Mouse (Mus musculus) liver, embryonic 15.5 days (tissue): ENCODE measurements around the gene Wbp1l. TPM values are rescaled to one million over a fixed set of nuclear protein-coding genes. Genes with fewer than 3 reads are reported as not detected.

Source experiments
- ATAC-seq: fragments of 200-750 bp; cut with Nextera tagmentation; 2 replicates; pipeline ENCODE4 v1.8.0; 2017; ENCODE audit warnings: moderate number of reproducible peaks, mild to moderate bottlenecking, moderate library complexity; ENCODE audit not compliant: insufficient read depth
- H3K27ac ChIP-seq: fragments of 300-500 bp; sonication (generic); replicated peaks from 2 replicates; pipeline ENCODE4 v1.5.1; 2015; ENCODE audit warnings: mild to moderate bottlenecking, inconsistent platforms
- H3K27me3 ChIP-seq: fragments of 300-500 bp; sonication (generic); 2 replicates; pipeline ENCODE4 v1.6.1; 2015; ENCODE audit warnings: mild to moderate bottlenecking, inconsistent platforms
- H3K36me3 ChIP-seq: fragments of 300-500 bp; sonication (generic); replicated peaks from 2 replicates; pipeline ENCODE4 v1.6.1; 2015; ENCODE audit warnings: moderate library complexity, mild to moderate bottlenecking, inconsistent platforms
- H3K4me1 ChIP-seq: fragments of 300-500 bp; sonication (generic); replicated peaks from 2 replicates; pipeline ENCODE4 v1.6.1; 2015; ENCODE audit warnings: inconsistent platforms
- H3K4me2 ChIP-seq: fragments of 300-500 bp; sonication (generic); 2 replicates; pipeline ENCODE4 v1.6.1; 2015; ENCODE audit warnings: moderate library complexity, mild to moderate bottlenecking, inconsistent platforms
- H3K4me3 ChIP-seq: fragments of 300-500 bp; sonication (generic); replicated peaks from 2 replicates; pipeline ENCODE4 v1.5.1; 2015; ENCODE audit warnings: mild to moderate bottlenecking, inconsistent platforms
- H3K9ac ChIP-seq: fragments of 300-500 bp; sonication (generic); 2 replicates; pipeline ENCODE4 v1.6.1; 2015; ENCODE audit warnings: moderate library complexity, mild to moderate bottlenecking, inconsistent platforms
- H3K9me3 ChIP-seq: fragments of 300-500 bp; sonication (generic); replicated peaks from 2 replicates; pipeline ENCODE4 v1.6.1; 2016; ENCODE audit warnings: inconsistent platforms
- WGBS: fragments of 180-500 bp; shearing (Covaris S2); methylation state at CpG from one replicate; pipeline ENCODE4 v1.1.7; 2015; ENCODE audit warnings: mixed read lengths; ENCODE audit not compliant: insufficient replicate concordance; 5-methylcytosine and 5-hydroxymethylcytosine counted together
- polyA plus RNA-seq: library from polyadenylated mRNA; unstranded; fragments of >200 nt; fragmentation: Nextera tagmentation; extraction: Ambion mirVana; gene quantifications from 2 replicates; pipeline ENCODE4 v1.2.1, GENCODE M21; 2015

Wbp1l gene
- polyA plus RNA-seq, 1 experiment from 2014 or later, result 21.3 TPM

- H3K27ac ChIP-seq, result peak overlapping the region; percentile 77
Measured at GRCm38 (mm10) chr19:46600371-46600770, 1.5 kb downstream of the Wbp1l start.

GRCm38 (mm10) chr19:46601491-46601890, 2.6 kb downstream of the Wbp1l start:
- WGBS, result 45% methylated on average over 14 of the region's 14 CpGs
- Histone ChIP-seq H3K9me3 (no peaks in the 10 kb centered on the region), H3K4me1 (peaks cover 50% of the 10 kb centered on the region), H3K27me3 (no peaks in the 10 kb centered on the region), H3K9ac (no peak overlapping the region), H3K4me2 (peak overlapping the region; percentile 89), H3K4me3 (no peak overlapping the region), H3K36me3 (peaks cover 13% of the 10 kb centered on the region; the same call in 1 of the 2 replicates), H3K27ac (peak overlapping the region; percentile 62)
- ATAC-seq, result no peak

More at GRCm38 (mm10) chr19:46600371-46600770, 1.5 kb downstream of the Wbp1l start:
- Histone ChIP-seq H3K4me1 (peaks cover 46% of the 10 kb centered on the region), H3K4me2 (peak overlapping the region; percentile 89), H3K4me3 (peak overlapping the region; percentile 85; the same call in 1 of the 2 replicates), H3K36me3 (peaks cover 11% of the 10 kb centered on the region; the same call in 1 of the 2 replicates), H3K9me3 (no peaks in the 10 kb centered on the region), H3K9ac (no peak overlapping the region), H3K27me3 (no peaks in the 10 kb centered on the region)
- WGBS, result 50% methylated on average over 4 of the region's 4 CpGs
- ATAC-seq, result no peak

GRCm38 (mm10) chr19:46602406-46602805, 3.5 kb downstream of the Wbp1l start:
- Histone ChIP-seq H3K9ac (no peak overlapping the region), H3K4me1 (peaks cover 59% of the 10 kb centered on the region), H3K36me3 (peaks cover 20% of the 10 kb centered on the region), H3K27me3 (no peaks in the 10 kb centered on the region), H3K4me3 (no peak overlapping the region), H3K4me2 (no peak overlapping the region), H3K27ac (peak overlapping the region; percentile 62; the same call in 1 of the 2 replicates), H3K9me3 (no peaks in the 10 kb centered on the region)
- no peak for ATAC-seq
- 53% methylated on average over 4 of the region's 4 CpGs for WGBS

- 74% methylated on average over 13 of the region's 13 CpGs for WGBS
- no peak for ATAC-seq
- H3K27ac ChIP-seq, result no peak overlapping the region
- no peak overlapping the region for H3K9ac ChIP-seq
- H3K4me1 ChIP-seq, result peaks cover 50% of the 10 kb centered on the region
- no peak overlapping the region for H3K4me3 ChIP-seq
- peaks cover 33% of the 10 kb centered on the region for H3K36me3 ChIP-seq
- no peaks in the 10 kb centered on the region for H3K27me3 ChIP-seq
- no peak overlapping the region for H3K4me2 ChIP-seq
- H3K9me3 ChIP-seq, result no peaks in the 10 kb centered on the region
Measured at GRCm38 (mm10) chr19:46606718-46607117, 7.8 kb downstream of the Wbp1l start.

GRCm38 (mm10) chr19:46607424-46607823, 8.5 kb downstream of the Wbp1l start:
- Histone ChIP-seq H3K27me3 (no peaks in the 10 kb centered on the region), H3K4me1 (peaks cover 48% of the 10 kb centered on the region), H3K9me3 (no peaks in the 10 kb centered on the region), H3K9ac (no peak overlapping the region), H3K4me2 (no peak overlapping the region), H3K36me3 (peaks cover 33% of the 10 kb centered on the region), H3K4me3 (no peak overlapping the region), H3K27ac (no peak overlapping the region)
- WGBS, result 29% methylated on average over 7 of the region's 7 CpGs
- ATAC-seq, result no peak; the same call in 1 of the 2 replicates

- Histone ChIP-seq H3K9me3 (no peaks in the 10 kb centered on the region), H3K27ac (no peak overlapping the region), H3K4me2 (no peak overlapping the region), H3K9ac (no peak overlapping the region), H3K4me1 (peaks cover 48% of the 10 kb centered on the region), H3K36me3 (peaks cover 33% of the 10 kb centered on the region), H3K27me3 (no peaks in the 10 kb centered on the region), H3K4me3 (no peak overlapping the region)
- WGBS, result 88% methylated on average over 7 of the region's 7 CpGs
- no peak for ATAC-seq
Measured at GRCm38 (mm10) chr19:46608158-46608557, 9.3 kb downstream of the Wbp1l start.

- no peaks in the 10 kb centered on the region for H3K27me3 ChIP-seq
- H3K9me3 ChIP-seq, result no peaks in the 10 kb centered on the region
- H3K27ac ChIP-seq, result no peak overlapping the region
- H3K4me1 ChIP-seq, result peaks cover 57% of the 10 kb centered on the region
- no peak for ATAC-seq
- no peak overlapping the region for H3K4me2 ChIP-seq
- no peak overlapping the region for H3K9ac ChIP-seq
- 72% methylated on average over 11 of the region's 11 CpGs for WGBS
- no peak overlapping the region for H3K4me3 ChIP-seq
- peaks cover 20% of the 10 kb centered on the region for H3K36me3 ChIP-seq
Measured at GRCm38 (mm10) chr19:46616378-46616777, 17.5 kb downstream of the Wbp1l start.

- H3K9ac ChIP-seq, result no peak overlapping the region
- H3K36me3 ChIP-seq, result peaks cover 20% of the 10 kb centered on the region
- H3K4me3 ChIP-seq, result no peak overlapping the region
- peaks cover 63% of the 10 kb centered on the region for H3K4me1 ChIP-seq
- H3K4me2 ChIP-seq, result no peak overlapping the region
- no peaks in the 10 kb centered on the region for H3K27me3 ChIP-seq
- no peak for ATAC-seq
- no peaks in the 10 kb centered on the region for H3K9me3 ChIP-seq
- 79% methylated on average over 8 of the region's 8 CpGs for WGBS
- H3K27ac ChIP-seq, result no peak overlapping the region
Measured at GRCm38 (mm10) chr19:46617361-46617760, 18.5 kb downstream of the Wbp1l start.

GRCm38 (mm10) chr19:46618322-46618721, 19.4 kb downstream of the Wbp1l start:
- no peaks in the 10 kb centered on the region for H3K9me3 ChIP-seq
- no peak overlapping the region for H3K4me3 ChIP-seq
- no peak overlapping the region for H3K4me2 ChIP-seq
- peaks cover 18% of the 10 kb centered on the region for H3K36me3 ChIP-seq
- H3K27ac ChIP-seq, result no peak overlapping the region
- H3K4me1 ChIP-seq, result peaks cover 63% of the 10 kb centered on the region
- no peak overlapping the region for H3K9ac ChIP-seq
- H3K27me3 ChIP-seq, result no peaks in the 10 kb centered on the region
- 0 out of 2 replicates have a peak, but pooled peaks have one; percentile 11 for ATAC-seq
- WGBS, result 44% methylated on average over 9 of the region's 9 CpGs

- no peaks in the 10 kb centered on the region for H3K9me3 ChIP-seq
Measured at GRCm38 (mm10) chr19:46619001-46619400, 20.1 kb downstream of the Wbp1l start.

GRCm38 (mm10) chr19:46619518-46619917, 20.6 kb downstream of the Wbp1l start:
- Histone ChIP-seq H3K4me1 (peaks cover 59% of the 10 kb centered on the region), H3K27me3 (no peaks in the 10 kb centered on the region), H3K27ac (no peak overlapping the region)

More at GRCm38 (mm10) chr19:46619001-46619400, 20.1 kb downstream of the Wbp1l start:
- no peaks in the 10 kb centered on the region for H3K27me3 ChIP-seq
- no peak overlapping the region for H3K9ac ChIP-seq
- H3K36me3 ChIP-seq, result peaks cover 15% of the 10 kb centered on the region; the same call in 1 of the 2 replicates
- WGBS, result 66% methylated on average over 19 of the region's 19 CpGs
- no peak overlapping the region for H3K27ac ChIP-seq
- H3K4me2 ChIP-seq, result no peak overlapping the region
- ATAC-seq, result no peak
- H3K4me3 ChIP-seq, result no peak overlapping the region
- H3K4me1 ChIP-seq, result peaks cover 59% of the 10 kb centered on the region

More at GRCm38 (mm10) chr19:46619518-46619917, 20.6 kb downstream of the Wbp1l start:
- peaks cover 19% of the 10 kb centered on the region; the same call in 1 of the 2 replicates for H3K36me3 ChIP-seq
- 90% methylated on average over 6 of the region's 6 CpGs for WGBS
- no peaks in the 10 kb centered on the region for H3K9me3 ChIP-seq
- H3K4me3 ChIP-seq, result no peak overlapping the region
- H3K4me2 ChIP-seq, result no peak overlapping the region
- ATAC-seq, result no peak
- H3K9ac ChIP-seq, result no peak overlapping the region
